Mouse (Mus musculus) testis, adult 2 months (tissue): ENCODE measurements at regions not wholly inside any gene's neighbourhood (a gene's known extent, or its start where the extent isn't known, plus 50 kb on each side); places are given as distances from the start of the nearest gene placed in this dataset.

ENCODE experiments used
- CTCF ChIP-seq: fragments of 200-500 bp; IDR thresholded peaks from 2 replicates; pipeline ENCODE4 v1.5.1; 2012; ENCODE audit warnings: low read depth, mild to moderate bottlenecking, inconsistent platforms, low read length, moderate library complexity; ENCODE audit not compliant: control insufficient read depth, insufficient read depth, insufficient replicate concordance
- POLR2A ChIP-seq: fragments of 200-500 bp; IDR thresholded peaks from 2 replicates; pipeline ENCODE4 v1.6.1; 2012; ENCODE audit warnings: low read depth, mild to moderate bottlenecking, inconsistent platforms, low read length, moderate library complexity; ENCODE audit not compliant: control insufficient read depth

- no peak for TF ChIP-seq POLR2A
- no peak for TF ChIP-seq CTCF
These were observed 135.4 kb upstream of the Gm12830 start for GRCm38 (mm10) chr4:114686091-114686490.
